Comparison of ENCODE assay signal across 8 mouse cellular contexts in the genomic region with DNA sequence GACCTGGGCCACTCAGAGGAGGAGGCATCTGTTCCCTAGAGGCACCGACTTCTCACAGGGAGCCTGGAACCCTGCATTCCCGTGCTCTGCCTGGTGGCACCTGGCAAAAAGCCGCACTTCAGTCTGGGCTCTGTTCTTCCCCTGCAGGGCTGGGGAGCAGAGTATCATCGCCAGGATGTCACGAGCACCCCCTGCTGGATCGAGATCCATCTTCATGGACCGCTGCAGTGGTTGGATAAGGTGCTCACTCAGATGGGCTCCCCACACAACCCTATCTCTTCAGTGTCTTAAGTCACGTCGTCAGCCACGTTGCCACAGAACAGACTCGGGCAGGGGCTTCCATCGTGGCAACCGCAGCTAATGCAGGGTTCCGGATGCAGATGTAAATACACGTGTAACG. TPM values are rescaled to one million over a fixed set of nuclear protein-coding genes. Genes with fewer than 3 reads are reported as not detected.
DNase-seq lines count a peak whose midpoint lies in the region; ATAC-seq and TF ChIP-seq lines count a peak whose summit lies in the region.

No protein-coding gene starts in this region.

- H3K4me1 ChIP-seq in ES-E14 (ENCODE audit: control insufficient read depth in 2 of 2, insufficient read depth in 2 of 2, low read length in 2 of 2, poor library complexity in 1 of 2) = peaks cover 0 to 5% of the 10 kb centered on the region in 2 experiments; a peak in 1 of 4 replicates
- no peaks in the 10 kb centered on the region for H3K4me1 ChIP-seq in hindbrain, embryonic 11.5 days (replicated peaks; ENCODE audit: control insufficient read depth, insufficient read depth, low read length)

- 0 out of 4 replicates have a peak overlapping the region, but pooled peaks of 1 of the 2 experiments have one; percentile 11 for H3K4me3 ChIP-seq in ES-E14 (ENCODE audit: insufficient read depth in 1 of 2, low read depth in 1 of 2, low read length in 2 of 2, poor library complexity in 1 of 2, severe bottlenecking in 1 of 2)
- H3K4me3 ChIP-seq in hindbrain, embryonic 11.5 days (ENCODE audit: low read depth, low read length) = no peak overlapping the region

- no peak overlapping the region for H3K9ac ChIP-seq in ES-E14 (ENCODE audit: insufficient read depth, low read depth, low read length, poor library complexity, severe bottlenecking)
- no peak overlapping the region for H3K9ac ChIP-seq in hindbrain, embryonic 11.5 days (ENCODE audit: low read depth, low read length)

- no peaks in the 10 kb centered on the region for H3K9me3 ChIP-seq in ES-E14 (ENCODE audit: control insufficient read depth, insufficient read depth, low read depth, low read length)
- H3K9me3 ChIP-seq in hindbrain, embryonic 11.5 days (ENCODE audit: control insufficient read depth, low read length) = no peaks in the 10 kb centered on the region

- DNase-seq in ES-E14 (ENCODE audit: low read depth, low spot score) = peak; percentile 61
- DNase-seq in adrenal gland, postnatal 10 days = peak; percentile 67
- peak; percentile 58 for DNase-seq in hindbrain, embryonic 11.5 days (ENCODE audit: low spot score)
- peak; percentile 28 to 40 for DNase-seq in layer of hippocampus, postnatal 14 days (ENCODE audit: low spot score in 2 of 2)
- DNase-seq in lung, postnatal 10 days = peak; percentile 67
- DNase-seq in retina, embryonic 14.5 days (ENCODE audit: low spot score) = peak; percentile 70

- H3K36me3 ChIP-seq in ES-E14 (ENCODE audit: control insufficient read depth, insufficient read depth, low read length, poor library complexity, severe bottlenecking) = no peaks in the 10 kb centered on the region
- H3K36me3 ChIP-seq in hindbrain, embryonic 11.5 days (ENCODE audit: control insufficient read depth, insufficient read depth, low read length) = no peaks in the 10 kb centered on the region

- in situ Hi-C loops in ES-E14 (cut with MboI; ENCODE audit: low sequenced_read_pairs in 2 of 2, unreplicated experiment in 2 of 2) = no loop called here

- 0 out of 2 replicates have a peak, but pooled peaks have one; percentile 57 for ATAC-seq in erythroblast, adult 5-6 weeks (replicated peaks; ENCODE audit: low FRiP score, poor library complexity, severe bottlenecking)
- ATAC-seq in hindbrain, embryonic 11.5 days (ENCODE audit: low FRiP score) = 0 out of 2 replicates have a peak, but pooled peaks have one; percentile 22
- no peak for ATAC-seq in erythroid progenitor cell, adult 5-6 weeks (replicated peaks; ENCODE audit: low FRiP score, poor library complexity, severe bottlenecking)

- no peak overlapping the region for H3K27ac ChIP-seq in ES-E14 (ENCODE audit: insufficient read depth, low read depth, low read length, poor library complexity, severe bottlenecking)
- H3K27ac ChIP-seq in hindbrain, embryonic 11.5 days (ENCODE audit: low read depth, low read length) = no peak overlapping the region

- no peaks in the 10 kb centered on the region for H3K27me3 ChIP-seq in hindbrain, embryonic 11.5 days (ENCODE audit: control insufficient read depth, insufficient read depth, low read length)

- no peak overlapping the region for H3K4me2 ChIP-seq in hindbrain, embryonic 11.5 days (replicated peaks; ENCODE audit: low read depth, low read length)

- 41% methylated on average over 16 of the region's 16 CpGs for WGBS in hindbrain, embryonic 11.5 days

TF ChIP-seq in ES-E14, 5 proteins besides CTCF, POLR2A, EP300 and RAD21:
- TF ChIP-seq ZC3H11A (IDR thresholded peaks at IDR 0.05; ENCODE audit: borderline replicate concordance, low read depth, low read length) (no peak), ZNF384 (IDR thresholded peaks at IDR 0.05; ENCODE audit: low read depth, low read length) (no peak), MAFK (IDR thresholded peaks at IDR 0.05; ENCODE audit: insufficient read depth, low read depth, low read length) (no peak), HCFC1 (IDR thresholded peaks at IDR 0.05; ENCODE audit: borderline replicate concordance, insufficient read depth, low read length) (no peak), CHD2 (IDR thresholded peaks at IDR 0.05; ENCODE audit: low read depth, low read length) (no peak)

RNA-seq across cellular contexts. Expression of a gene that starts 10.4 kb away (rescaled TPM):
- 10.4 and 18.1 TPM in 2 replicates for total RNA-seq in ES-E14 (2012; rRNA removed)
- 10 to 100 TPM; 25.7 to 28.6 TPM for total RNA-seq in adrenal gland, postnatal 10 days (2021)
- total RNA-seq in erythroblast, adult 5-6 weeks (2015; ENCODE audit: low replicate concordance) = 6.1 and 8.4 TPM in 2 replicates
- 7.1 and 19.2 TPM in 2 replicates for total RNA-seq in erythroblast, adult 5-6 weeks (2017; ENCODE audit: low replicate concordance)
- 61.4 and 62.4 TPM in 2 replicates for polyA plus RNA-seq in hindbrain, embryonic 11.5 days (2014; fragmentation: Nextera tagmentation; extraction: Ambion mirVana)
- total RNA-seq in layer of hippocampus, postnatal 14 days (2021) = 10 to 100 TPM; 56.9 to 59.2 TPM
- total RNA-seq in erythroid progenitor cell, adult 5-6 weeks (2015; ENCODE audit: low replicate concordance) = 3.8 and 51.9 TPM in 2 replicates
- 19.3 and 48.1 TPM in 2 replicates for total RNA-seq in erythroid progenitor cell, adult 5-6 weeks (2017; ENCODE audit: low replicate concordance)

RNA-seq across cellular contexts. Expression of a gene that starts 41.8 kb away (rescaled TPM):
- total RNA-seq in ES-E14 (2012; rRNA removed) = 0.26 and 0.54 TPM in 2 replicates
- total RNA-seq in adrenal gland, postnatal 10 days (2021) = 10 to 100 TPM in 1 of 2 experiments, 1 to 10 TPM in 1; 7.1 to 10.2 TPM
- not detected in 2 replicates for total RNA-seq in erythroblast, adult 5-6 weeks (2015; ENCODE audit: low replicate concordance)
- not detected in 2 replicates for total RNA-seq in erythroblast, adult 5-6 weeks (2017; ENCODE audit: low replicate concordance)
- 0.56 and 0.66 TPM in 2 replicates for polyA plus RNA-seq in hindbrain, embryonic 11.5 days (2014; fragmentation: Nextera tagmentation; extraction: Ambion mirVana)
- total RNA-seq in layer of hippocampus, postnatal 14 days (2021) = 1 to 10 TPM; 5.4 to 5.7 TPM
- not detected in 2 replicates for total RNA-seq in erythroid progenitor cell, adult 5-6 weeks (2015; ENCODE audit: low replicate concordance)
- not detected in 2 replicates for total RNA-seq in erythroid progenitor cell, adult 5-6 weeks (2017; ENCODE audit: low replicate concordance)
